Mouse (Mus musculus): Measurements from ENCODE around the gene Ift80.

The Ift80 gene

GRCm38 (mm10) chr3:68986550-68986949, 17.8 kb downstream of the Ift80 start:
- in situ Hi-C loops (cut with MboI, MseI): no loop called here

GRCm38 (mm10) chr3:68980898-68981297, 23.5 kb downstream of the Ift80 start:
- in situ Hi-C loops (cut with MboI, MseI): no loop called here

GRCm38 (mm10) chr3:68979187-68979586, 25.2 kb downstream of the Ift80 start:
- in situ Hi-C loops (cut with MboI, MseI): no loop called here

GRCm38 (mm10) chr3:68977696-68978095, 26.7 kb downstream of the Ift80 start:
- in situ Hi-C loops (cut with MboI, MseI): no loop called here

GRCm38 (mm10) chr3:68975533-68976490, 28.6 kb downstream of the Ift80 start:
- in situ Hi-C loops (cut with MboI, MseI): no loop called here

- in situ Hi-C loops (cut with MboI, MseI): no loop called here
Observed at GRCm38 (mm10) chr3:68974639-68975532, 29.5 kb downstream of the Ift80 start.

GRCm38 (mm10) chr3:68973574-68973973, 30.8 kb downstream of the Ift80 start:
- in situ Hi-C loops (cut with MboI, MseI): no loop called here

GRCm38 (mm10) chr3:68969091-68969590, 35.2 kb downstream of the Ift80 start:
- in situ Hi-C loops (cut with MboI, MseI): loop anchor here (5.0 kb wide), 1 partner anchor 33 kb away; the partner anchor contains the start of genes Ift80 and Smc4

- in situ Hi-C loops (cut with MboI, MseI): loop anchor here (5.0 kb wide), 1 partner anchor 35 kb away; the partner anchor contains the start of genes Ift80 and Smc4
Observed at GRCm38 (mm10) chr3:68967404-68967803, 37.0 kb downstream of the Ift80 start.

GRCm38 (mm10) chr3:68966527-68967285, 37.7 kb downstream of the Ift80 start:
- in situ Hi-C loops (cut with MboI, MseI): loop anchor here (5.0 kb wide), 1 partner anchor 36 kb away; the partner anchor contains the start of genes Ift80 and Smc4

GRCm38 (mm10) chr3:68964682-68965081, 39.7 kb downstream of the Ift80 start:
- in situ Hi-C loops (cut with MboI, MseI): loop anchor here (5.0 kb wide), 1 partner anchor 38 kb away; the partner anchor contains the start of genes Ift80 and Smc4

GRCm38 (mm10) chr3:68957413-68957812, 47.0 kb downstream of the Ift80 start:
- in situ Hi-C loops (cut with MboI, MseI): no loop called here

GRCm38 (mm10) chr3:68956454-68956853, 47.9 kb downstream of the Ift80 start:
- in situ Hi-C loops (cut with MboI, MseI): no loop called here

GRCm38 (mm10) chr3:68954487-68954886, 49.9 kb downstream of the Ift80 start:
- in situ Hi-C loops (cut with MboI, MseI): loop anchor here (5.0 kb wide), 1 partner anchor 237 kb away; no protein-coding TSS in a partner anchor

GRCm38 (mm10) chr3:68952707-68953106, 51.7 kb downstream of the Ift80 start:
- in situ Hi-C loops (cut with MboI, MseI): loop anchor here (5.0 kb wide), 1 partner anchor 235 kb away; no protein-coding TSS in a partner anchor

- in situ Hi-C loops (cut with MboI, MseI): loop anchor here (5.0 kb wide), 1 partner anchor 235 kb away; no protein-coding TSS in a partner anchor
Observed at GRCm38 (mm10) chr3:68951971-68952370, 52.4 kb downstream of the Ift80 start.

- in situ Hi-C loops (cut with MboI, MseI): no loop called here
Observed at GRCm38 (mm10) chr3:68949381-68949780, 55.0 kb downstream of the Ift80 start.

- in situ Hi-C loops (cut with MboI, MseI): no loop called here
Observed at GRCm38 (mm10) chr3:68948918-68949317, 55.5 kb downstream of the Ift80 start.

GRCm38 (mm10) chr3:68941867-68942266, 62.5 kb downstream of the Ift80 start:
- in situ Hi-C loops (cut with MboI, MseI): no loop called here

GRCm38 (mm10) chr3:68940311-68940710, 64.1 kb downstream of the Ift80 start:
- in situ Hi-C loops (cut with MboI, MseI): no loop called here

GRCm38 (mm10) chr3:68939312-68939711, 65.1 kb downstream of the Ift80 start:
- in situ Hi-C loops (cut with MboI, MseI): no loop called here
